Mouse (Mus musculus) heart, embryonic 13.5 days (tissue): ENCODE data around the gene Olfr1048. TPM values are rescaled to one million over a fixed set of nuclear protein-coding genes. Genes with fewer than 3 reads are reported as not detected.
"Not testable (repeated sequence)": the region's sequence is repeated elsewhere in the genome, so short reads cannot be mapped to it uniquely, and the experiment has no call there.

ENCODE experiments used
- ATAC-seq: fragments of 200-750 bp; cut with Nextera tagmentation; 2 replicates; pipeline ENCODE4 v1.8.0; 2017; ENCODE audit warnings: moderate TSS enrichment; ENCODE audit not compliant: insufficient number of reproducible peaks, low FRiP score, low TSS enrichment; ENCODE audit errors: extremely low read depth
- H3K27ac ChIP-seq: fragments of 300-500 bp; sonication (generic); replicated peaks from 2 replicates; pipeline ENCODE4 v1.5.1; 2015; ENCODE audit warnings: moderate library complexity, mild to moderate bottlenecking, inconsistent platforms
- H3K27me3 ChIP-seq: fragments of 300-500 bp; sonication (generic); replicated peaks from 2 replicates; pipeline ENCODE4 v1.6.1; 2015; ENCODE audit warnings: mild to moderate bottlenecking, inconsistent platforms
- H3K36me3 ChIP-seq: fragments of 300-500 bp; sonication (generic); 2 replicates; pipeline ENCODE4 v1.6.1; 2015; ENCODE audit warnings: mild to moderate bottlenecking, inconsistent platforms
- H3K4me1 ChIP-seq: fragments of 300-500 bp; sonication (generic); 2 replicates; pipeline ENCODE4 v1.6.1; 2015; ENCODE audit warnings: inconsistent platforms
- H3K4me2 ChIP-seq: fragments of 300-500 bp; sonication (generic); 2 replicates; pipeline ENCODE4 v1.6.1; 2015; ENCODE audit warnings: inconsistent platforms, mild to moderate bottlenecking, moderate library complexity
- H3K4me3 ChIP-seq: fragments of 300-500 bp; sonication (generic); 2 replicates; pipeline ENCODE4 v1.5.1; 2015; ENCODE audit warnings: moderate library complexity, mild to moderate bottlenecking, inconsistent platforms
- H3K9ac ChIP-seq: fragments of 300-500 bp; sonication (generic); 2 replicates; pipeline ENCODE4 v1.6.1; 2015; ENCODE audit warnings: inconsistent platforms, mild to moderate bottlenecking, moderate library complexity
- H3K9me3 ChIP-seq: fragments of 300-500 bp; sonication (generic); 2 replicates; pipeline ENCODE4 v1.6.1; 2016; ENCODE audit warnings: inconsistent platforms
- WGBS: fragments of 180-500 bp; shearing (Covaris S2); methylation state at CpG from one replicate; pipeline ENCODE4 v1.1.7; 2015; ENCODE audit warnings: mixed read lengths; 5-methylcytosine and 5-hydroxymethylcytosine counted together
- polyA plus RNA-seq: library from polyadenylated mRNA; unstranded; fragments of >200 nt; fragmentation: Nextera tagmentation; extraction: Ambion mirVana; gene quantifications from 2 replicates; pipeline ENCODE4 v1.2.1, GENCODE M21; 2015

Olfr1048 gene
- not detected in 2 replicates for polyA plus RNA-seq

- ATAC-seq: no peak
- Histone ChIP-seq H3K4me1 (no peaks in the 10 kb centered on the region), H3K27me3 (no peaks in the 10 kb centered on the region), H3K27ac (no peak within 1 kb of the TSS), H3K9ac (no peak within 1 kb of the TSS), H3K4me2 (no peak within 1 kb of the TSS), H3K4me3 (no peak within 1 kb of the TSS), H3K36me3 (no peaks in the 10 kb centered on the region), H3K9me3 (no peaks in the 10 kb centered on the region; the same call in 1 of the 2 replicates)
Observed at GRCm38 (mm10) chr2:86240189-86240588, at the start of gene Olfr1048. Olfr1048 (minus strand) TSS chr2:86240289.

DNA sequence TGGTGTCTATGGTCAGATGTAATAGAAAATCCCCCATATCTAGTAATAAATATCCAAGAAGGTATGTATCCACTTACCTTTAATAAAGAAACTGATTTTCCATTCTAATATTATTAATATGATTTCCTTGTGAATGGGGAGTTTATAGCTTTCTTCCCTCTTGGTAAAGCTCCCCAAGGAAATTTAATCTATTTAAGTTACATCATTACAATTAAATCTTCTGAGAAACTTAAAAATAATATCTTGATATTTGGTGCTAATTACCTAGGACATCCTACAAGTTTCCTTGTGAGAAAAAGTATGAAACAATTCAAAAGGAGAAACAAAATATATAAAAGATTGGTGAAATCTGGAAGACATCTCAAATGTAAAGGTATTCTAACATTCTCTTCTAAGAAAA, 38.9 kb upstream of the Olfr1048 start, which contains the start of gene Olfr1051:
Olfr1051 (minus strand) TSS at position 101 of the 400 bp plus-strand sequence.
- not testable (repeated sequence) for H3K36me3 ChIP-seq, H3K27me3 ChIP-seq, H3K4me1 ChIP-seq, H3K9me3 ChIP-seq, H3K4me2 ChIP-seq, H3K9ac ChIP-seq, H3K4me3 ChIP-seq, ATAC-seq, H3K27ac ChIP-seq

GRCm38 (mm10) chr2:86258228-86258627, 18.1 kb upstream of the Olfr1048 start, which contains the start of gene Olfr1049:
Olfr1049 (minus strand) TSS chr2:86258328.
- H3K4me1 ChIP-seq, H3K36me3 ChIP-seq, H3K4me2 ChIP-seq, H3K9ac ChIP-seq, H3K27me3 ChIP-seq, H3K9me3 ChIP-seq, H3K27ac ChIP-seq, ATAC-seq, H3K4me3 ChIP-seq: not testable (repeated sequence)

DNA sequence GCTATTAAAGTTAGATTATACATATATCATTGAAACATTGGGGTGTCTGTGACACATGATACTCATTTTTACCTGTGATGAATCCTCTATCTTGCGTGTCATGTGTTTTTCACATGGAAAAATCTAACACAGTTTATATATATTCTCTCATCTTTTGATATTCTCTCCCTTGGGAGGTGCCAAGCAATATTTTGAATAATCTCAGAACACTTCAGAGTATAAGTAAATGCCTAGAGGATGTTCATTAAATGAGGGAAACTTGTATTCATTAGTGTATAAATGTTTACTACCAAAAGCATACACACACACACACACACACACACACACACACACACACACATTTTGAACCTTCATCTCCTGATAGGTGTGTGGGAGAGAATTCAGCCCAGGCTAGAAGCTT, 8.8 kb downstream of the Olfr1048 start, which contains the start of gene Olfr1047:
Olfr1047 (minus strand) TSS at position 101 of the 400 bp plus-strand sequence.
- Histone ChIP-seq H3K27me3 (no peaks in the 10 kb centered on the region), H3K36me3 (no peaks in the 10 kb centered on the region), H3K4me3 (no peak within 1 kb of the TSS), H3K9me3 (no peaks in the 10 kb centered on the region), H3K27ac (no peak within 1 kb of the TSS), H3K4me1 (no peaks in the 10 kb centered on the region), H3K9ac (no peak within 1 kb of the TSS), H3K4me2 (no peak within 1 kb of the TSS)
- ATAC-seq: no peak
- WGBS: 69% methylated on average over 1 of the region's 1 CpGs

DNA sequence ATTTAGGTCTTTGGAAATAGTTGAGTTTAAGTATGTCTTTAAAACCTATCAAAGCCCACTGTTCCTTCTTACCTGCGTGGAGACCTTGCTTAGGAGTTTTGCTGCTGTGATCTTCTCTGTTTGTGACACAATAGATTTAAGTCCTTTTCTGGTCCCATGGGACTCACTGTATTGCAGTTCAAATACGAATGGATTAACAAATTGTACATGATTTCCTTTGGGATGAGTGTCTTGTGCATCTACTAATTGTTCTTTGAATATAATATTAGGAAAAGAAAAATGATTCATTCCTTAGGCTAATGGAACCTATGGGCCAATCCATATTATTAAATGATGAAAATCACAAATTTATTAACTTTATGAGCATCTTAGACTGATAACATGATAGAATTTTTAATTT, 20.9 kb downstream of the Olfr1048 start, which contains the start of gene Olfr1046:
Olfr1046 (minus strand) TSS at position 101 of the 400 bp plus-strand sequence.
- no peak within 1 kb of the TSS for H3K4me2 ChIP-seq
- 51% methylated on average over 2 of the region's 2 CpGs for WGBS
- H3K36me3 ChIP-seq: no peaks in the 10 kb centered on the region
- H3K27ac ChIP-seq: no peak within 1 kb of the TSS
- H3K9me3 ChIP-seq: no peaks in the 10 kb centered on the region
- H3K27me3 ChIP-seq: no peaks in the 10 kb centered on the region
- no peak within 1 kb of the TSS for H3K9ac ChIP-seq
- H3K4me1 ChIP-seq: no peaks in the 10 kb centered on the region
- H3K4me3 ChIP-seq: no peak within 1 kb of the TSS
- ATAC-seq: no peak

- Histone ChIP-seq H3K9me3 (no peaks in the 10 kb centered on the region), H3K4me2 (no peak within 1 kb of the TSS), H3K4me1 (no peaks in the 10 kb centered on the region), H3K4me3 (no peak within 1 kb of the TSS), H3K27ac (no peak within 1 kb of the TSS), H3K36me3 (no peaks in the 10 kb centered on the region), H3K9ac (no peak within 1 kb of the TSS), H3K27me3 (no peaks in the 10 kb centered on the region)
- ATAC-seq: no peak
Observed at GRCm38 (mm10) chr2:86202909-86203308, 37.2 kb downstream of the Olfr1048 start, which contains the start of gene Olfr1045. Olfr1045 (minus strand) TSS chr2:86203009.

GRCm38 (mm10) chr2:86195863-86196262, 44.2 kb downstream of the Olfr1048 start:
- H3K4me3 ChIP-seq: no peak overlapping the region
- H3K9me3 ChIP-seq: peaks cover 6% of the 10 kb centered on the region
- H3K27me3 ChIP-seq: no peaks in the 10 kb centered on the region
- ATAC-seq: no peak
- H3K9ac ChIP-seq: no peak overlapping the region
- H3K4me1 ChIP-seq: no peaks in the 10 kb centered on the region
- H3K27ac ChIP-seq: no peak overlapping the region
- no peak overlapping the region for H3K4me2 ChIP-seq
- WGBS: 26% methylated on average over 1 of the region's 1 CpGs
- no peaks in the 10 kb centered on the region for H3K36me3 ChIP-seq

DNA sequence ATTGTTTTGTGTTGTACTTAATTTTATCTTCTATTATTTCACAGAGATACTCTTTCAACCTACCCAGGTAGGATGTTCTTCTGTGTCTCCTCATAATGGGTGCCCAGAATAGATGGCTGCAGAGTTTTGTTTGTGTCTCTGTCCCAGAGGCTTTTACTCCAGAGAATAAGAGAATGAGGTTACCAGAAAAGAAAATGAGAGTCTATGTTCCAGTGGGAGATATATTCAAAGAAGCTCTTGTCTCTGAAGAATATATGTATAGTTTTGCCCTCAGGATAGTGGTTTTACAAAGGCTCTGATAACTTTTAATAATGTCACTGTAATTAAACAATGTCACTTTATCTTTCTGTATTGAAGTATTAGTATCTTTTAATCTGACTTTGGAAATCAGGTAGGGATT, 54.5 kb downstream of the Olfr1048 start, which contains the start of gene Olfr52:
Olfr52 (minus strand) TSS at position 101 of the 400 bp plus-strand sequence.
- no peak for ATAC-seq
- H3K36me3 ChIP-seq: no peaks in the 10 kb centered on the region
- H3K4me2 ChIP-seq: no peak within 1 kb of the TSS
- H3K9ac ChIP-seq: no peak within 1 kb of the TSS
- H3K9me3 ChIP-seq: no peaks in the 10 kb centered on the region
- H3K4me1 ChIP-seq: no peaks in the 10 kb centered on the region
- H3K27me3 ChIP-seq: no peaks in the 10 kb centered on the region
- no peak within 1 kb of the TSS for H3K4me3 ChIP-seq
- H3K27ac ChIP-seq: no peak within 1 kb of the TSS

Other genes starting within 250 kb of the Olfr1048 start
- gene Olfr1031, start 250.0 kb downstream of the Olfr1048 start, polyA plus RNA-seq: not detected in 2 replicates
- not detected in 2 replicates for gene Olfr1032, start 234.7 kb downstream of the Olfr1048 start, polyA plus RNA-seq
- 2.2 and 2.3 TPM in 2 replicates for gene Olfr1033, start 219.7 kb downstream of the Olfr1048 start, polyA plus RNA-seq
- 0.13 TPM in 1 of 2 replicates, not detected in the other for gene Olfr1034, start 194.4 kb downstream of the Olfr1048 start, polyA plus RNA-seq
- gene Olfr1036, start 166.3 kb downstream of the Olfr1048 start, polyA plus RNA-seq: not detected in 2 replicates
- gene Olfr1037, start 152.9 kb downstream of the Olfr1048 start, polyA plus RNA-seq: not detected in 2 replicates
- not detected in 2 replicates for gene Olfr1039, start 104.4 kb downstream of the Olfr1048 start, polyA plus RNA-seq
- gene Olfr1040, start 93.6 kb downstream of the Olfr1048 start, polyA plus RNA-seq: not detected in 2 replicates
- gene Olfr1042, start 78.5 kb downstream of the Olfr1048 start, polyA plus RNA-seq: not detected in 2 replicates
- gene Olfr1043, start 72.8 kb downstream of the Olfr1048 start, polyA plus RNA-seq: not detected in 2 replicates
- not detected in 2 replicates for gene Olfr1044, start 62.5 kb downstream of the Olfr1048 start, polyA plus RNA-seq
- not detected in 2 replicates for gene Olfr52, start 54.6 kb downstream of the Olfr1048 start, polyA plus RNA-seq
- gene Olfr1045, start 37.3 kb downstream of the Olfr1048 start, polyA plus RNA-seq: not detected in 2 replicates
- not detected in 2 replicates for gene Olfr1046, start 21.0 kb downstream of the Olfr1048 start, polyA plus RNA-seq
- gene Olfr1047, start 8.9 kb downstream of the Olfr1048 start, polyA plus RNA-seq: not detected in 2 replicates
- gene Olfr1049, start 18.0 kb upstream of the Olfr1048 start, polyA plus RNA-seq: not detected in 2 replicates
- gene Olfr1051, start 38.8 kb upstream of the Olfr1048 start, polyA plus RNA-seq: not detected in 2 replicates
- gene Olfr1052, start 52.2 kb upstream of the Olfr1048 start, polyA plus RNA-seq: not detected in 2 replicates
- gene Olfr1053, start 75.0 kb upstream of the Olfr1048 start, polyA plus RNA-seq: not detected in 2 replicates
- gene Olfr1054, start 95.1 kb upstream of the Olfr1048 start, polyA plus RNA-seq: not detected in 2 replicates
- gene Olfr1055, start 110.0 kb upstream of the Olfr1048 start, polyA plus RNA-seq: not detected in 2 replicates
- not detected in 2 replicates for gene Olfr1056, start 122.2 kb upstream of the Olfr1048 start, polyA plus RNA-seq
- not detected in 2 replicates for gene Olfr1057, start 138.1 kb upstream of the Olfr1048 start, polyA plus RNA-seq
- not detected in 2 replicates for gene Olfr1058, start 148.3 kb upstream of the Olfr1048 start, polyA plus RNA-seq
- not detected in 2 replicates for gene Olfr1061, start 173.8 kb upstream of the Olfr1048 start, polyA plus RNA-seq
- gene Olfr1062, start 186.5 kb upstream of the Olfr1048 start, polyA plus RNA-seq: not detected in 2 replicates
- not detected in 2 replicates for gene Olfr1065, start 210.3 kb upstream of the Olfr1048 start, polyA plus RNA-seq
- gene Olfr1066, start 216.0 kb upstream of the Olfr1048 start, polyA plus RNA-seq: not detected in 2 replicates
- not detected in 2 replicates for gene Olfr228, start 247.1 kb upstream of the Olfr1048 start, polyA plus RNA-seq